Mouse (Mus musculus): Measurements from ENCODE around the gene Vars.

GRCm38 (mm10) chr17:35007387-35007991 lies 6.7 kb downstream of the Vars start:
- TF ChIP-seq POLR2A (IDR thresholded peaks at IDR 0.05; ENCODE audit: low read depth, low read length) (no peak), CTCF (IDR thresholded peaks at IDR 0.05; ENCODE audit: extremely low read depth, insufficient read length, insufficient replicate concordance, low read depth, low read length) (no peak)

All from small intestine, adult 2 months (tissue).